Mouse (Mus musculus): ENCODE results near the gene Tmem184b.

DNA sequence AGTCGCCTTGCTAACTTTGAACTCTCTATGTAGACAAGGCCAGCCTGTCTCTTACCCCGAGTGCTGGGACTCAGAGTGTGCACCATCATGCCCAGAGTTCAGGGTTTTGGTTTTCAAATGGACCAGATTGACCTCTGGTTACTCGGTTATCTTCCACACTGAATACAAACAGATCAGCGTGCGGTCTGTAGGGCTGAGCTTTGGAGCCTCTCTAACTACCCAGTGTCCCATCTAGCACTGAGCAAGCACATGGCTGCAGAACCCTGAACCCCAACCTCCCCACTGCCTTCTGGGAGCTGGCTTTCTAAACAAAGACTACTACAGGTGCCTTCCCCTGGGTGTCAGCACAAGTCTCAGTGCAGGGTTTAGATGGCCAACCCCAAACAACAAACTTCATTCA lies 10.8 kb downstream of the Tmem184b start:
- TF ChIP-seq POLR2A (IDR thresholded peaks at IDR 0.05; ENCODE audit: insufficient read depth, low read depth, low read length) (no peak), CTCF (IDR thresholded peaks at IDR 0.05) (no peak)

Data from heart, adult 2 months (tissue).